Mouse (Mus musculus): Measurements from ENCODE around the gene Rap1gds1.

The Rap1gds1 gene

DNA sequence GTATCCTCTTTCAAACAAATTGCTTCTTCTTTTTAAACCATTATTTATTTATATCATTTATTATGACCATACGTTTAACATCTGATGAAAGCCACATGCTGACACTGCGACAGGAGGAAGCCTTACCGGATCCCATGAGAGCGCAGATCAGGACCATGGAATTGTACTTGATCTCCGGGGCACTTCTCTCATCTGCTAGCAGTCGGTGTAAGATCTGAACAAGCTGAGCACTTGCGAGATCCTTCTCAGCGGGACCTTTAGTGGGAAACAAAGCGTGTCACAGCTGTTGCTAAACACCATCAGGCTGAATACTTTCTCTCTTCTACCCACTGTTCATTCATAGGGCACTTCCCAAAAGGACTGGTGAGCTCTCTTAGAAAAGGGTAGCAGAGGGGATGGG, 133.4 kb downstream of the Rap1gds1 start:
- no peak for DNase-seq

DNA sequence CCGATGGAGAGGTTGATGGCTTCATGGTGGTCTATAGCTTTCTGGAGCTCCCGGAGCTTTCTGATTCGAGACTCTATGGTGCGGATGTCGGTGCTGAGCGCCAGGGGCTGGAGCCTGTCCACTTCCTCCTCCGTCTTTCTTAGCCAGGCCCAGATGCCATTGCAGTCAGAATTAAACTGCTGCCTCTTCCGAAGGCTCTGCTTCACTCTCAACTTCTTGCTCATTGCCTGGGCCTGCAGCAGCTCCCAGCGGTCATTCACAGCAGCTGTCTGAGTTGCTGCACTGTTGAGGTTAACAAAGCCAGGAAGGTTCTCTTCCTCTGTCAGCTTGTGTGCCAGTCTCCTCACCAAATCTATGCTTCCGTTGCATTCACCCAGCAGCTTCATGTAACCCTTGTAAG, 137.8 kb downstream of the Rap1gds1 start:
- no peak for DNase-seq

GRCm38 (mm10) chr3:138936780-138937179, 138.2 kb downstream of the Rap1gds1 start:
- no peak for DNase-seq

DNA sequence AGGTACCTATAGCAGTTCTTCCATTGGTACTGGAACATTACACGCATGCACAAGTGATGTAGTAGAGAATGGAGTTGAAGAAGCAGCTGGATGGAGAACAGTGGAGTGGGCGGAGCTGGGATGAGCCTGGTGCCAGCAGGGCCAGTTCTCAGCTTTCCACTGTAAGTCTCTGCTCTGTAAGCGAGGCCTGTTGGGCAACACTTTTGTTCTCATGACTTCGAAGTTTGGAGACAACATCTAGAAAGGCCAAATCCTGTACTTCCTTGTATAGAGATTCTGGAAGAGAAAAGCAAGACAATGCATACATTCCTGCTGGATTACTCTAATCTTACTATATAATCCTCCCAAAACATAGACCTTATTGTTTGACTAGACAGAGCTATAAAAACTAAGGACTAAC, 147.6 kb downstream of the Rap1gds1 start:
- DNase-seq = no peak

DNA sequence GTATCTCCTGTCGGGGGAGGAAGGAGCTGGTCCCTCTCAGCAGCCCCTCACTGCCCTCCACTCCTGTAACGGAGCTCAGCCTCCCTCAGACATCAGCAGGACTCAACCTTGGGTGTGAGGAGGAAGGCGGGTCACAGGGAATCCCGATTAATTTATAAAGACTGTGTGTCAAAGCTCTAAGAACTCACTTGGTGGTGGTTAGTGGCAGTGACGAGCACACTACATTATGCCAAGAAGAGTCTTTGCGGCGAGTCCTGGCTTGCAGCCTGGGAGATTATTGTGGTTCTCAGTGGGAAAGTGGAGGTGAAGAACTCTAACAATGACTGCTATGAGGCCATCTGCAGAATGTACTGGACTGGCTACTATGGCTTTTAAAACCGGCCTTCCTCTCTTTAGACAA, 148.8 kb downstream of the Rap1gds1 start:
- no peak for DNase-seq

DNA sequence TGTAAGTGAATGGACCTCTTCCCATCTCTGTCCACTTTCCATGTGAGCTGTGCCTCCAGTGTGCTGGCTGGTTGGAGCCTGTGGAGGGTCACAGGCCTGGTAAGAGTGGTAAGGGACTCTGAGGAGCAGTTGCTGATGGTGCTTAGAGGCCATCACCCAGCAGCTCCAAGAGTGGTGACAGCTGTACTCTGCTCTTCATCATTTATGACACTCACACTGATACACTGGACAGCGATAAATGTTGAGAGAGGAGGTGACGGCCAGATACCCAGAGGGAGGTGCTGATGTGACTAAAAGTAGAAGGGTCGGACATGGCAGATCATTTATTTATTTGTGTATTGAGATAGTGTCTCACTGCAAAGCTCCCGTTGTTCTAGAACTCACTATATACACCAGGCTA, 156.8 kb downstream of the Rap1gds1 start:
- DNase-seq = no peak

DNA sequence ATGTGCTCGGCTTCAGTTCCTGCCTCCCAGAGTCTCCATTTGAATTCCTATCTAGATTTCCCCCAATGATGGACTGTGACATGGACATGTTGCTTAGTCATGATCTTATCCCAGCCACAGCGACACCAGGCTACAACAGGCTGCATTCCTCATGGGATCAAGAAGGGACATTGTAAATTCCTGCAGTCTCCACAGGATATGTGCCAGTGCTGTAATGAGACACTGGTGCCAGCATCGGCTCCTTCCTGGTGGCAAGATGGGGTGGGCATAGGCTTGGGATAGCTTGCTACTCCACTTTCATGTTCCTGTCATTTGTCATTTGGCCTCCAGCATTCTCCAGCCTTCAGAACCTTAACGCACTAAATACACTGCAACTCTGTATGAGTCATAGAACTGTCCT, 158.0 kb downstream of the Rap1gds1 start:
- no peak for DNase-seq

DNA sequence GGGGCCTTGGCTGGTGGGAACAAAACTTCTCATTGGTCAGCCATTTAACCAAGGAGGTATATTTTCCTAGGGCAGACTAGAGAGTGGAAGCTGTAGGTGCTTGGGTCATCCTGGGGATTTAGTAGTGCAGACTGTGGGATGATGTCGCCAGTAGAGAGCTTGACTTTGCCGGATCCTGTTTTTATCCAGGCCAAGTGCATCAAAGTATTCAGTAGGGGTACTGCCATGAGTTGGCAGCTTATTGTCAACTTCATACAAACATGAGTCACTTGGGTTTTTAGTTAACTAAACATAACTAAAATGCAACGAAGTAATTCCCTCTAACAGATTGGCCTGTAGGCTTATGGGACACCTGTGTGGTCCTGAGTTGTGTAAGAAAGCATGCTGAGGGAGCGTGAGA, 158.4 kb downstream of the Rap1gds1 start:
- DNase-seq = no peak

- DNase-seq = no peak
Measured at GRCm38 (mm10) chr3:138914626-138915288, 160.2 kb downstream of the Rap1gds1 start.

- DNase-seq = no peak
Measured at GRCm38 (mm10) chr3:138912504-138912903, 162.5 kb downstream of the Rap1gds1 start.

GRCm38 (mm10) chr3:138909313-138909712, 165.7 kb downstream of the Rap1gds1 start:
- DNase-seq = no peak

DNA sequence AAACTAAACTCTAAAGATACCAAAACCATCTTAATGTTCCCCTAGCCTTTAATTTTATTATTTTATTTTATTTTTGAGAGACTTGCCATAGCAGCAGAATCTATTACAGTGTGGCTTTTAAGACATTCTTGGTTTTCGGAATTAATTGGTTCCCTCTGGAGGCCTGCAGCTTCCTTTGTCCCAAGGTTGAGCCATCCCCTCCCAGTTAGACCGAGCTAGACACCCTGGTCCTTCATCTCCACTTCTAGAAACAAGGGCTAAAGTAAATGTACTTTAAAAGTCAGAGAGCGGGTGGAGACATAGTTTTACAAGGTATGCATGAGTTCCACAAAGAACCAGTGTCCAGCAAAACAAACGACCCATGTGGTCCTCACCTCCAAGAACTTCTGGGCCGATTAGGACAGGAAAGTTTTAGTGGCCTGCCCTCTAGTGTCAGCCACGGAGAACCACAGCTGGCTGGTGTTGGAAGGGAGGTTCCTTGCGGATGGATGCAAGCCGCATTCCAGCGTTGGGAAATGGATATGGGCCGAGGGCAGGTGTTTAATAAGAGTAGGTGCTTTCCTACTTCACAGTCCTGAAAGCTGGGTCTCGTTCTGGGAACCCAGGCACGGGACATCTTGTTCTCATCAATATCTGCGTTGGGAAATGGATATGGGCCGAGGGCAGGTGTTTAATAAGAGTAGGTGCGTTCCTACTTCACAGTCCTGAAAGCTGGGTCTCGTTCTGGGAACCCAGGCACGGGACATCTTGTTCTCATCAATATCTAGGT, 168.7 kb downstream of the Rap1gds1 start:
- DNase-seq = peak in 1 of 2 experiments; percentile 18

DNA sequence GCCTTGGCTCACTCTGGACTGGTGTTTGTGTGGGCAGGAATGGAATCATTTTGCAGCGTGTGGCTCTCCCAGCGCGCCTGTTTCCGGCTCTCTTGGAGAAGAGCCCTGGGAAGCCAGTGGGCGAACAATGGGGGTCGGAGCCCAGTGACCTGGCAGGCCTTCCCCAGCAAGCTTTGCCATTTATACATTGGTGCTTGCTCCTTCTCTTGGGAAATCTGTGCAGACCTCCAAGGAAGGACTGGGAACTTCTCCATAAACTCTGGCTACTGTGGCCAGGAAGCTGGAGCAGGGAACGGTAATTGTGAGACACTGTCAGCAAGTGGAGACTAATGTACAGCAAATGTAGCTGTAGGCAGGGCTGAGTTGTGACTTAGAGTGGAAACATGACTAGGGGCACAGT, 169.3 kb downstream of the Rap1gds1 start:
- no peak for DNase-seq

GRCm38 (mm10) chr3:138900571-138901141, 174.3 kb downstream of the Rap1gds1 start:
- no peak for DNase-seq

- no peak for DNase-seq
Measured at GRCm38 (mm10) chr3:138898055-138898454, 176.9 kb downstream of the Rap1gds1 start.

DNA sequence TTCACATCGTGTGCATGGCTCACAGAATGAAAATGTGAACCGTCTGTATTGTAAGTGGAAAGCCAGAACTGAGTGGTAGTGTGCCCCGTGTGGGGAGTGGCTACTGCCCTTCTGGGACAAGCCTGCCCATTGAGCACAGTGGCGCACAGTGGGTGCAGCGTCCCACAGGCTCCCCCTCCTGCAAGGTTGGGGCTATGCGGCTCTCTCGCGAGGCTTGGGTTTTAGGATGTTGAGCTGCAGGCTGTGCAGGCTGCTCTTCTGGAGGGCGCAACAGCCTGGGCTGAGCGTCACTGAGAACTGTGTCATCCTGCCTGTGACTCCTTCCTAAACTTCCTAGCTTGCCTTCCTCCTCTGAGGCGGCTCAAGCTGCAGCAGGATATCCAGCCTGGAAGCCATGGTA, 177.5 kb downstream of the Rap1gds1 start:
- DNase-seq = no peak

GRCm38 (mm10) chr3:138893520-138893919, 181.5 kb downstream of the Rap1gds1 start:
- DNase-seq = no peak

DNA sequence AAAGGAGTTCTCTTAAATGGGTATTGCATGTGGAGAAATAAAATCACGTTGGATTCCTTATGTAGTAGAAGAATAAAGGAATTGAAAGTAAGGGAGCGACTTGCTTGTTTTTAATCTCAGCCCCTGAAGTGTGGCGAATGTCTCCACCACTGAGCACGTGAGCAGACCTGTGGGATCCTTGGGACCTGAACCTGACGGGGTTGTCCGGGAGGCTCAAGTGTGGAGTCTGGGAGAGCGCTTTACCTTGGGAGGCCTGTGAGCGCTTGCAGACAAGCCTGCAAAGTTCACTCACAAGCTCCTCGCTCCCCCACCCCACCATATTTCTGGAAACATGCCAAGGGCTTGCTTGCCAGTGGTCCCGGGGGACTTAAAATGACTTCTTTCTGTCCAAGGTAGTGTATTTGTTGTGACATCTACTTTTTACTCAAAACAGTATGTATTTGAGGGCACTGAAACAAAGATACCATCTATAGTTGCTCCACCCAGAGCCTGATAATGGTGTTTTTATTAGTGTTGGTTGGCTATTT, 185.2 kb downstream of the Rap1gds1 start:
- DNase-seq = no peak

DNA sequence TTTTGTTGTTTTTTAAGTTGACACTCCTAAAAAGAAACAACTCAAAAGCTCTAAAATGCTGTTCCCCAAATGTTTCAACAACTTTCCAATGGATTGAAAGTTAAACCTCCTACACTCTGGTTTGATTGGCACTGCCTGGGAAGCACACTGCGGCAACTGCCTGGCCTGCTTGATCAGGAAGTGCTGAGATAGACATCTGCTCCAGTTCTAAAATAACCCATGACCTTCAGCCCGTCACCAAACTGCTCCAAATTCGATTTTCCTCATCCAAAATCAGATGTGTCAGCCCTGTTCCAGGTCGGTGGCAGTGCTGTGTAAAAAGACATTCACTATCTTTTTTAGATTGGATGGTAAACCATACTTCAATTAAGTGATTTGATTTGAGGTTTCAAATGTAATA, 185.8 kb downstream of the Rap1gds1 start:
- no peak for DNase-seq

DNA sequence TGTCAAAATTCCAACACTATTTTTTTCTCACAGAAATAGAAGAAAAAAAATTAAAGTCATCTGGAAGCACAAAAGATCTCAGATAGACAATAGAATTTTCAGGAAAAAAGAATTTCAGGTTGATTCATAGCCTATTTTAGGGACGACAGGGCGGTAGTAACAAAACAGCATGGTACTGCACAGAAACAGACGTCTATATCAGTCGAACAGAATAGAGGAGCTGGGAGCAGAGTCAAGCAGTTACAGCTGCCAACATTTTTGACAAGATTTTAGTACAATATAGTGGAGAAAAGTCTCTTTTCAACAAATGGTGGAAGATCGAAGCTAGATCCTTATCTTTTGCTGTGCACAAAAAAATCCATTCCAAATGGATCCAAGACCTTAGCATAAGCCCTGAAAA, 188.9 kb downstream of the Rap1gds1 start:
- no peak for DNase-seq

DNA sequence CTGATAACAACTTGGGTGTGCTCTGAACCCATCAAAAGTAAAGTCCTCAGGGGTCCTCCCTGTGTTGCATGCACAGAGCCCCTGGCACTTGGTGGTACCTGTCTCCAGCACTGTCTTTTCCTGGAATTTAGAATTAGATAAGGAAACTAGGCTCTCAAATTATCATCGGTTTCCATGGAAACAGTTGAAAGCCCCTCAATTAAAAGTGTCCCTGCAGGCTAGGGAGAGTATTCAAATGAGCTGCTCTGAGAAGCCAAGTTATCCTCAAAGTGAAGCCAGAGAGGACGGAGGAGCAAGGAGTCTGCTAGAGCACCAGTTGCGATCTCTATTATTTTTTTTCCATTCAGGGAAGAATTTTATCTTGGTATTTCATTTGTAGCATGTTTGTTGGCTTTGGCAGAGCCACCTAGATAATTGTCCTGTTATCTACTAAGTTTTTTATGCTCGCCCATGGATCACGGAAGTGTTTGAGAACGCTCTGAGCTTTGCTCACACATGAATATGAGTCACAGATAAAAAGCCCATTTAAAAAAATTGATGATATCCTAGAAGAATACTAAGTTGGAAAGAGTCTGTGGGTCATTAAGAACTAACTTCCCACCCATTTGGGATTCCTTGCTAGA, 193.2 kb downstream of the Rap1gds1 start:
- DNase-seq = no peak

DNA sequence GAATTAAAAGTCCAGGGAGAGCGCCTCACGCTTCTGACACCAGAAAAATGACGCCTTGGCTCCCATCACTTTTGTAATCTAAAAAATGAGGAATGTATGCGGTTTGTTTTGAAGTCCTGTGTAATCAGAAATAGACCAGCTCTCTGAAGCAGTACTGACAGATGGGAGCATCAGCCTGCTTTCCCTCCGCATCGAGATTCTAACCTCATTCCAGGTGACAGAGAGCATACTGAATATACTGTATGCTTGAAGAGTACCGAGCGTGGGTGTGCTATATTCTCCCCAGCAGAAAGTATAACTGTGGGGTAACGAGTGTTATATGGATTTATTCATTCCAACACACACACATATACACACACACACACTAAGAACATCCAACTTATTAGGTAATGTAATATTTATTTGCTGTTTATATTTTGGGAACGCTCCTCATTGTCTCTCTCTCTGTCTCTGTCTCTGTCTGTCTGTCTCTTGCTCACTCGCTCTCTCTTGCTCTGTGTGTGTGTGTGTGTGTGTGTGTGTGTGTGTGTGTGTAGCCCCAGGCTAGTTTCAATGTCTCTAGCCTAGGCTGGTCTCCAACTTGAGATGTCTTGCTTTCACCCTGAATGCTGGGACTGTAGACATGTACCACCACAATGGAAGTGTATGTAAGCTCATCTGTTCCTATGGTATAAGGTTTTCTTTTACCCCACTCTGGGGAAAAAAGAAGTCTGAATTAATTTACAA, 193.8 kb downstream of the Rap1gds1 start:
- DNase-seq = no peak

GRCm38 (mm10) chr3:138877741-138878140, 197.3 kb downstream of the Rap1gds1 start:
- DNase-seq = no peak

Measured in spleen, adult 18-20 months (tissue).